Mouse (Mus musculus) spleen, postnatal 10 days (tissue): ENCODE measurements at regions not wholly inside any gene's neighbourhood (a gene's known extent, or its start where the extent isn't known, plus 50 kb on each side); places are given as distances from the start of the nearest gene placed in this dataset.

Experiments used
- DNase-seq, 2 experiments: peaks; one replicate each; pipeline ENCODE4 v3.0.0; 2021 to 2022; ENCODE audit warnings: low spot score in 2 of 2

GRCm38 (mm10) chr4:122781717-122782116, 54.3 kb upstream of the Ppt1 start:
- peak in 1 of 2 experiments; percentile 33 for DNase-seq
